Mouse (Mus musculus) gastrocnemius, postnatal 4 days (tissue): ENCODE measurements around the gene Tmem138. TPM values are rescaled to one million over a fixed set of nuclear protein-coding genes. Genes with fewer than 3 reads are reported as not detected.

Experiments used
- DNase-seq, 2 experiments: peaks; one replicate each; pipeline ENCODE4 v3.0.0; 2021 to 2022; ENCODE audit warnings: low spot score in 2 of 2, mixed read lengths in 2 of 2
- long read RNA-seq, 2 experiments: library from polyadenylated mRNA; stranded (forward); transcript quantifications; one replicate each; pipeline ENCODE4 v2.0.0; 2021
- total RNA-seq, 2 experiments: library from RNA; stranded (reverse); gene quantifications; 2 replicates each; pipeline ENCODE4 v1.2.3; 2021

Gene Tmem138
- total RNA-seq: 1 to 10 TPM; 5.2 TPM
- long read RNA-seq, experiment 1, partial matches to known transcripts: 0 of 7 reads
- long read RNA-seq, experiment 1, other reads (novel, unspliced or antisense): 1 of 7 reads
- long read RNA-seq, experiment 2, partial matches to known transcripts: 0 of 2 reads
- long read RNA-seq, experiment 2, other reads (novel, unspliced or antisense): 2 of 2 reads

DNA sequence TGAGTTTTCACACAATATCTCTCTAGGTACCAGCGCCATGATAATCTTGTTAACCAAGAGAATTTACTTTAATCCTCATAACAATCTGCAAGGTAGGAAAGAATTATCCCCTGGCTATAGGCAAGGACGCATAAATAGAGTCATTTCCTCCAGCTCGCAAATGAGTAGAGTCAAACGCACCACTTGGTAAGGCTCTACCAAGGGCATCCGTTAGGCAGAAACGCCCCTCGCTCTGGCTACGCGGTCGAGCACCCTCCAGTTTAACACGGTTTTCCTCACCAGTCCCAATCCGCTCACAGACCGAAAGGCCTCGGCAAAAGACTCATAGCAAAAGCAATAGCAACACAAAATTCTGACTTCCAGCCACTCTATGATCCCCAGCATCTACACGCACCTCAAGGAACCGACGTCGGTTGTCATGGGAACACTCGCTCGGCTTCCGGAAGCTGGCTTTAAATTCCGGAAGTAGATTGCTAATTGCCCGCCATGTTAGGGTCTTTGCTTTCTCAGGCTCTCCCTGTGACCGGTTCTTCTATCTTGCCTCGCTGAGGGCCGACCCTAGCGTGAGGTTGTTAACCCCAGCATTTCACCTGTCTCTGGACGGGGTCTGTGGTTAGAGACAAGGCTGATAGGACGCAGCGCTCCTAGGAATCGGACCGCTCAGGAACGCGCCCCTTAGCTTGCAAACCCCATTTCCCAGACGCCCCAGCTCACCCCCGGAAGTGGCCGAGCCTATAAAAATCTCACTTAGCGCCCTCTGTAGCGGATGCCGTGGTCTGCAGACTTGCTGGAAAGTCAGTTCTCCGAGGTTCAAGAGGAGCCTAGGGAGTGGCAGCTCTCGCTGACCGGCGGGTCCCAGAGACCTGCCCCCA lies at the start of gene Tmem138, which contains the start of gene Cyb561a3:
Gene Tmem138, minus strand, starts transcription at position 673 of the 872 bp plus-strand sequence.
Gene Cyb561a3, plus strand, starts transcription at position 483 of the 872 bp plus-strand sequence.
- DNase-seq: peak; percentile 71 to 90

DNA sequence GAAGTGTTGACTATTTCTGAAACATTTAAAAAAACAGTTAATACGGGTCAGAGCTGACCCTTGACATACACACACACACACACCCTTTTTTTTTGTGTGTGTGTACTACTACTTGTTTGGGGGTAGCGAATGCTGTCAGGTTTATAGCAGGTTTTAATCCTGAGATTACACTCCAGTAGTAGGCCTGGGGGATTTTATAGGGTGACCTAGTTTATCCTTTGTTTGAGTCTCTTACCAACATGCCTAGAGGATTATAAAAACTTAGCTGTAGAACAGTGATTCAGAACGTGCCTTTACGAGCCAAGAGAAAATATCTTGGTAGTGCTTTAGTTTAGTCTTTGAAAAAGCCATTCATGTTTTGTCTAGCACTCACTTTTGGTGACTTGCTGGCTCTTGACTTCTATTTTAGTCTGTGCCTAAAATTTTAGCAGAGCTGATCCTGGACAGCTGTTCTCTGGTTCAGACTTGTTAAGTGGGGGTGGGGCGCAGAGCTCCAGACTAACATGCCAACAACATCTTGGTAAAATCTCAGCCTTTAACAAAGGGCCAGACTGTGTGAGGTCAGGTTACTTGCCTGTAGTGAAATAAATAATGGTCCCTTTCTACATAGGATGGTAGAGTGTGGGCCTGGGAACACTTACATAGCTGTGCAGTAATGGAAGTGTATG lies 31.5 kb upstream of the Tmem138 start:
- no peak for DNase-seq

DNA sequence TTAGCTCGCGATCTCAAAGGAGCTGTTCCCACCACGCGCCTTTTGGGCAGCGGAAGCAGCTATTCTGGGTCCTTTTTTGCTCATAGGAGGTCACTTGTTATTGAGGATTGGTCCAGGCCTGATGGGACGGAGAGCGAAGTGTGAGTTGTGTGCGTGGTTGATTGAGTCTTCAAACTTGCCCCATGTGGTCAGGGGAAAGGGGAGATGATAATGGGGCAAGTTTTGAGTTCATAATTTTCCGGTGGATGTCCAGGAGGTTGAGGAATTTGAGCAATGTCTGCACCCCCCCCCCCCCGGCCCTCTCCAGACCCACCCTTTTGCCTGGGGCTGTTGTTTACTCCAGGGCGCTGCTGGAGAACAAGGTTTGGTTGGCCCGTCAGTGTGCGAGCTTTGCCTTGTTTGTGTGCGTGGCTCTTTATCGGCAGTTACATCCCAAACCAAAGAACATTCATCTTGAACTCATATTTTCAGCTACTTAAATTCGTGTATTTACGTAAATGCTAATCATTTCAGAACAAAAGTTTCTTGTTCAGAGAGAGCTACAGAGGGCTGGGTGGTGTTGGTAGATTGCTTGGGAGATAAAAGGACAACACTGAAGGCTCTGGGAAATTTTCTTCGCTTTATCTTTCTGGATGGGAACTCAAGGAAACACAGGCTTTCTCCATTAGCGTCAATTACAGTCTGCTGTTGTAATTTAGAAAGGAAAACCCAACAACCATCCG lies 28.9 kb upstream of the Tmem138 start:
- DNase-seq: no peak

GRCm38 (mm10) chr19:10605293-10605900 lies 28.2 kb upstream of the Tmem138 start, which contains the start of the genes Ddb1 and Tkfc:
TSS of gene Ddb1 (plus strand) at chr19:10605327.
TSS of gene Tkfc (minus strand) at chr19:10605654.
- peak; percentile 98 to 99 for DNase-seq

DNA sequence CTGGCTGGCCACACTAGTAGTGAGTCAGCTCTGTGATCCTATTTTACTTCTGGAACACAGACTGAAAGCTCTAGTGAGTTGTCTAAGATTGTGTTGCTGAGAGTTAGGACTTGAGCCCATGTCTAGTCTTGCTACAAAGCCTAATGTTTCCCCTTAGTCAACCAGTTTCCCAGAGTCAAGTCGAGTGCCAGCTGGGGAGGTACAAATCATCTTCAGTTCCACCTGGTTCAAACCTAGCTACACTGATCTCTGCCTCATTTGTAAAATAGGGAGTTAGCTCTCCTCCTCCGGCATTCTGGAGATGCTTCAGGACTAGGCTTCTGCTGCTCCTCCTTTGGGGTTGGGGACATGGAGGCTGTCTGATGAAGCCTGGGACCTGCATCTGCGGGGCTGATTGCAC lies 27.4 kb upstream of the Tmem138 start:
- DNase-seq: no peak

GRCm38 (mm10) chr19:10603660-10604523 lies 26.7 kb upstream of the Tmem138 start:
- no peak for DNase-seq

DNA sequence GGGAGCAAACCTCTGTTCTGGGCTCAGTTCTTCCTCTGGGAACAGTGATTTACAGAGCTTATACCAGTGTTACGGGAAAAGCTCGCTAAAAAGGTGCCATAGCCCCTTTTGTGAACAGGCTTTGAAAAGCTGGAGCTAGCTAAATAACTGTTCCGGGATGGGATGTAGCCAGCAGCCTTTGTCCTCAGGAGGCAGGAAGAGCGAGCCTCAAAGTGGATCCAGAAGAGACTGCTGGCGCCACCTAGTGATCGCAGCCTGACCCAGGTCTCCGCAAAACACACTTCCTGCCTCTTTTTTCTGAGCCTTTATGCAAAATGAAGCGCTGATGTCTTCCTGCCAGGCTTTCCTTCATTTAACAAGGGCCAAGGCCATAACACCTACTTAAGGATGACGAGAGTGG lies 25.6 kb upstream of the Tmem138 start:
- DNase-seq: peak; percentile 75 to 92

DNA sequence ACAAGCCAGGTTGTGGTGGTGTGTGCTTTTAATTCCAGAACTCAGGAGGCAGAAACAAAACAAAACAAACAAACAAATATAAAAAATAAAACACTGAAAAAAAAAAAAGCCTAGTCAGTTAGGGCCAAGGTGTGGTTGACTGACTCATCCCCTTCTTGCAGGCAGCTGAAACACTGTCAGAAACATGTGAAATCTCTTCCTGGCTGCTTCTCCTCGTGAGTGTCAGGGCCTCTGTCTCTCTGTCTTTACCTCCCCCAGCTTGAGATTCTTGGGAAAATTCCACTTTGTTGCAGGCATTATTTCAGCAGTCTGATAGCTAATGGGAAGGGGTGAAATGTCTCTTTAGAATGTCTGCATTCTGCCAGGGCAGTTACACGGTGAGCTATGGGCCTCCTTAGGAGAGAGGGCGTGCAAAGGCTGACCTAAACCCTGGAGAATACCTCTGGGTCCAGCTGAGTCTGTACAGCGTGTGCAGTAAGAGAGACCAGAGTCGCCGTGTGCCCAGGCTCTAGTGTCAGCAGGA lies 25.1 kb upstream of the Tmem138 start:
- DNase-seq: no peak

GRCm38 (mm10) chr19:10599648-10600047 lies 22.5 kb upstream of the Tmem138 start:
- DNase-seq: no peak

DNA sequence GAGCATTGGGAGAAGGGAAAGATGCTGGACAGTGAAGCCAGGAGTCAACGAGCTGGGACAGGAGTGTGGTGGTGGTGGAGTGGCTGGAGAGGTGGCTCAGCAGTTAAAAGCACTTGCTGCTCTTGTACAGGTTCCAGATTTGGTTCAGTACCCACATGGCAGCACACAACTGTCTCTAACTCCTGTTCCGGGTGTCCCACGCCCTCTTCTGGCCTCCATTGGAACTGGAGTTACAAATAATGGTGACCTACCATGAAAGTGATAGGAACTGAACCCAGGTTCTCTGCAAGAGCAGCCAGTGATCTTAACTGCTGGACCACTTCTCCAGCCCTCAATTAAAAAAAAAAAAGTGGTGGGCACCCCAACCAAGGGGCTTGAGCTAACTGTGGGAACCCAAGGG lies 21.0 kb upstream of the Tmem138 start:
- no peak for DNase-seq

- no peak for DNase-seq
These were observed 14.7 kb upstream of the Tmem138 start for GRCm38 (mm10) chr19:10591659-10592377.

DNA sequence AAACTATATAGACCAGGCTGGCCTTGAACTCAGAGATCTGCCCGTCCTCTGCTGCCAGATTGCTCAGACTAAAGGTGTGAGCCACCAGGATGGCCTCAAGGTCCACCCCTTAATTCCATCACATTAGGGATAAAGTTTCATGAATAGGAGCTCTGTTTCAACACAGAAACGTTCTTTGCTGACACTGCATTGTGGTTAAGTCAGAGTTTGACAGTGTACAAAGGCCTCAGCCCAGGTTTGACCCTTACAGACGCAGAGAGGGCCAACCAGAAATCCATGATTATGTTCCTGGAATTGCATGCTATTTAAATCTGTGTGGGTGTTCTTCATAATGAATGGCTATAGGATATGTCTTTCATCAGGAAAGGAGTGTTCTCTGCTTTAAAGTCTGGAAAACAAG lies 13.1 kb upstream of the Tmem138 start:
- no peak for DNase-seq

DNA sequence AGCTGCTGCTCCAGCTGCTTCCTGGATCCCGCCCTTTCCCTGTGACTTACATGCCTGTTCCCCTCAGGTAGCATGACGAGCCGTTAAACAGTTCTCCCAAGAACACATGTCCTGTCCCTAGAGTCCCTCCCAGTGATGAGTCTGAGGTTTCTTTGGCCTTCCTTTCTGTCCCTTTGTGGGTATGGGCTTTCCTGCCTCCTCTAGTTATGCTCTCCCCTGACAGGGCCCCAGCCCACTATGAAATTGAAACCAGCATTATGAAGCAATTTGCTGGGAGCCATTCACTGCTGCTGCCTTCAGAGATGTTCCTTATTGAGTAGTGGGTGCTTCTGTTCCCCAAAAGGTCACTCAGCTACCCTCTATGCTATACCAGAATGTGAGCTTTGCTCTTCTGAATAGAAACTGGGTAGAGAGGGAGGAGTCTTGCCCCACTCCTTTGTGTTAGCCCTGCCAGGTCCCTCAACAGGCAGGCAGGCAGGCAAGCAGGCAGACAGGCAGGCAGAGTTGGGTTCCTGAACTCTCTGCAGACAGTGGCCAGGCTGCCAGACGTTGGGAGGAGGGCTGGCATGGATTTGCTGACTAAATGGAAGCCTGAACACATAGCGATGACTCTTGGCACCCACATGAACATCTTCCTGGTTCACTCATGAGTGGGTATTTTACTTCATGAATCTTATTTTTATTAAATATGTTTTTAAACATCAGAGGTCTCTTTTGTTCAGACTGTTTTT lies 12.1 kb upstream of the Tmem138 start:
- DNase-seq: no peak

- DNase-seq: no peak
These were observed 10.1 kb upstream of the Tmem138 start for GRCm38 (mm10) chr19:10587231-10587630.

DNA sequence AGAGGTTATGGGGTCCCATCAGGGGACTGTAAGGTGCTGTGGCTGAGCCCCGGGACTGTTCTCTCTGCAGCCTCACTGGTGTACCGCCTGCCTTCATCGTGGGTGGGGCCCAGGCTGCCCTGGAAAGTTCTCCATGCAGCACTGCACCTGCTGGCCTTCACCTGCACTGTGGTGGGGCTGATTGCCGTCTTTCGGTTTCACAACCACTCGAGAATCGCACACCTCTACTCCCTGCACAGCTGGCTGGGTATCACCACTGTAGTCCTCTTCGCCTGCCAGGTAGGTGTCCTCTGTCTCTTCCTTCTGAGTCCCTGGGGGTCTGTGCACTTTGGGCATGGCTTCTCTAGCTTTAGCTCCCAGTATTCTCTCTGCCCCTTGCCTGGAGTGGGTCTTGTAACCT lies 8.0 kb upstream of the Tmem138 start:
- no peak for DNase-seq

DNA sequence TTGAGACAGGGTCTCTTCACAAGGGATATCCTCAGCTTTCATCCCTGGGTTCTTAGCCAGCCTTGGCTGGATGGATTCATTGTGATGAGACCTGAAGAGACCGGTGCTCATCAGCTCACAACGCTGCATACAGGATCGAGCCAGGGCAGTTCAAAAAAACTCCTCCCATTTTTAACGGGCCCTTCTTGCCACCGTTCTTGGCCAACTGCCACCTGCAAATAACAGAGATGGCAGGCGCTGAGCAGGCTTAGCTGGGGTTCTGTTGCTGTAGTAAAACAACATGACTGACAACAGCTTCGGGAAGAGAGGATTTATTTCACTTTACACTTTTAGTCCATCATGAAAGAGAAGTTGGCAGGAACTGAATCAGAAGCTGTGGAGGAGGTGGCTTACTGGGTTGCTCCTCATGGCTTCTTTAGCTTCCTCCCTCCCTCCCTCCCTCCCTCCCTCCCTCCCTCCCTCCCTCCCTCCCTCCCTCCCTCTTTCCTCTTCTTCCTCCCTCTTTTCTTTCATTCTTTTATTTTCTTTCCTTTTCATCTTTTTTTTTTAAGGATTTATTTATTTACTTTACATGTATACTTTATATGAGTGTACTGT lies 6.5 kb upstream of the Tmem138 start:
- DNase-seq: no peak

DNA sequence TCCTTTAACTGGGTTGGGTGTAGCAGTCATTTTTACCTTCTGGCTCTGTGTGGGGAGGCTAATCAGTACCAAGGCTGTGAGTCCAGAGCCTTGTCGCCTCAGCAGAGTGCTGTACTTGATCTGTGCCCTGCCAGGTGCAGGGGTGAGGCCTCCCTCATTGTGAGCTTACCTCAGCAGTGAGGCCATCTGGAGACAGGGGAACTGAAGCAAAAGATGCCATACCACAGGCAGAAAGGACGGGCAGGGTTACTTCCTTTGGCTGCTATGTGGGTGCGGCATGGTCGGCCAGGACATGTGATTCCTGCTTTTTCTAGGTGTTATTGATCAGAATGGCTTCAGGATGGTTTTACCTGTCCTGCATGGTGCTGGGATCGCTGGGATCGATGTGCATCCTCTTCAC lies 4.8 kb upstream of the Tmem138 start:
- DNase-seq: no peak

DNA sequence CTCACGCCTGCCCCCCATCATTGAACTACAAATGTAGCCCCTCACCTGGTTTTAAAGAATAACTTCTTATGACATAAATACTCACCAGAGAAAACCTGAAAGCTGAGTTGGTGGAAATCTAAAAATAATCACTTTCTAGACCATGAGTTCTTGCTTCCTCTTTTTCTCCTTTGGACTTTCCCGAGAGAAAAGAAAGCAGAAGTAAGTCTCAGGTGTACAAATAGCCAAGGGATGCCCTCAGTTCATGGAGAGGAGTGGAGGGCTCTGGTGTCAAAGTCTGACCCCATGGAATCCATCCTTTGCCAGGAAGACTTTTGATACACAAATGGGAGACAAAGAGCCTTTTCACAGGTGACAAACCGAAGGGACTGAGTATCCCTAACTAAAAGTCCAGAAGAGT lies 3.6 kb upstream of the Tmem138 start:
- no peak for DNase-seq
